Mouse (Mus musculus) splenic B cell, adult 2 months (primary cell): Measurements from ENCODE around the gene Gm6408.
"Not testable (repeated sequence)": the region's sequence is repeated elsewhere in the genome, so short reads cannot be mapped to it uniquely, and the experiment has no call there.

Source experiments
- DNase-seq: peaks from one replicate; pipeline ENCODE4 v3.0.0-alpha.2; 2011; ENCODE audit warnings: low read depth, low spot score
- H3K27me3 ChIP-seq: 2 replicates; pipeline ENCODE4 v1.6.1; 2012; ENCODE audit warnings: mild to moderate bottlenecking, low read length, moderate library complexity, mixed read lengths; ENCODE audit not compliant: control insufficient read depth, poor library complexity, insufficient read depth, severe bottlenecking
- H3K36me3 ChIP-seq: 2 replicates; pipeline ENCODE4 v1.6.1; 2012; ENCODE audit warnings: mild to moderate bottlenecking, low read length, moderate library complexity, mixed read lengths; ENCODE audit not compliant: control insufficient read depth, poor library complexity, insufficient read depth, severe bottlenecking

Gm6408 gene

GRCm38 (mm10) chr5:146479564-146479963, 2.2 kb upstream of the Gm6408 start:
- not testable (repeated sequence) for DNase-seq, H3K27me3 ChIP-seq, H3K36me3 ChIP-seq

- H3K27me3 ChIP-seq, DNase-seq, H3K36me3 ChIP-seq: not testable (repeated sequence)
Observed at GRCm38 (mm10) chr5:146488959-146489358, 7.2 kb downstream of the Gm6408 start.

DNA sequence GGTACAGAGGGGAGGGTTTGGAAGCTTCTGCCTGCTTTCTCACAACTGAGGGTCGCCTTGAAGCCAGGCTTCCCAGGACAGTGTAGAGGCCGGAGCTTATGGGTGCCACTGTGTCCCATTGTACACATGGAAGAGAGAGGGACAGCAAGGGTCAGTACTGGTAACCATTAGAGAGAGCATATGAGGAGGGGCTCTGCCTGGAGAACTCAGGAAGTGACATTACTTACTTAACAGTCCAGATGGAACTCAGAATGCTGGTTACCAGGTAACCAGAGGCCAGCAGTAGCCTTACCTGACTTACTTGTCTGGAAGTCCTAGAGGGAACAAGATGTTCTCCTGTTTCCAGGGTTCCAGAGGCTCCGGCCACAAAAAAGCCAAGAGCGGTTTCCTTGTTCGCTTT, 9.3 kb downstream of the Gm6408 start, which contains the start of gene Gm6370:
Gene Gm6370 (plus strand): TSS at position 301 of the 400 bp plus-strand sequence.
- not testable (repeated sequence) for H3K27me3 ChIP-seq, H3K36me3 ChIP-seq

DNA sequence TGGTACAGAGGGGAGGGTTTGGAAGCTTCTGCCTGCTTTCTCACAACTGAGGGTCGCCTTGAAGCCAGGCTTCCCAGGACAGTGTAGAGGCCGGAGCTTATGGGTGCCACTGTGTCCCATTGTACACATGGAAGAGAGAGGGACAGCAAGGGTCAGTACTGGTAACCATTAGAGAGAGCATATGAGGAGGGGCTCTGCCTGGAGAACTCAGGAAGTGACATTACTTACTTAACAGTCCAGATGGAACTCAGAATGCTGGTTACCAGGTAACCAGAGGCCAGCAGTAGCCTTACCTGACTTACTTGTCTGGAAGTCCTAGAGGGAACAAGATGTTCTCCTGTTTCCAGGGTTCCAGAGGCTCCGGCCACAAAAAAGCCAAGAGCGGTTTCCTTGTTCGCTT, 20.3 kb downstream of the Gm6408 start, which contains the start of gene 4930449I24Rik:
Gene 4930449I24Rik (plus strand): TSS at position 301 of the 400 bp plus-strand sequence.
- H3K27me3 ChIP-seq, DNase-seq, H3K36me3 ChIP-seq: not testable (repeated sequence)

More for the DNA sequence above, 9.3 kb downstream of the Gm6408 start, which contains the start of gene Gm6370:
- DNase-seq = not testable (repeated sequence)

GRCm38 (mm10) chr5:146513823-146514222, 32.1 kb downstream of the Gm6408 start, which contains the start of gene Gm3402:
Gene Gm3402 (plus strand): TSS chr5:146514123.
- H3K27me3 ChIP-seq, H3K36me3 ChIP-seq, DNase-seq: not testable (repeated sequence)

DNA sequence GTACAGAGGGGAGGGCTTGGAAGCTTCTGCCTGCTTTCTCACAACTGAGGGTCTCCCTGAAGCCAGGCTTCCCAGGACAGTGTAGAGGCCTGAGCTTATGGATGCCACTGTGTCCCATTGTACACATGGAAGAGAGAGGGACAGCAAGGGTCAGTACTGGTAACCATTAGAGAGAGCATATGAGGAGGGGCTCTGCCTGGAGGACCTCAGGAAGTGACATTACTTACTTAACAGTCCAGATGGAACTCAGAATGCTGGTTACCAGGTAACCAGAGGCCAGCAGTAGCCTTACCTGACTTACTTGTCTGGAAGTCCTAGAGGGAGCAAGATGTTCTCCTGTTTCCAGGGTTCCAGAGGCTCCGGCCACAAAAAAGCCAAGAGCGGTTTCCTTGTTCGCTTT, 43.7 kb downstream of the Gm6408 start, which contains the start of gene Gm3404:
Gene Gm3404 (plus strand): TSS at position 301 of the 400 bp plus-strand sequence.
- H3K27me3 ChIP-seq, DNase-seq, H3K36me3 ChIP-seq: not testable (repeated sequence)
